Mouse (Mus musculus): Measurements from ENCODE around the gene Cacna2d3.

Gene Cacna2d3

DNA sequence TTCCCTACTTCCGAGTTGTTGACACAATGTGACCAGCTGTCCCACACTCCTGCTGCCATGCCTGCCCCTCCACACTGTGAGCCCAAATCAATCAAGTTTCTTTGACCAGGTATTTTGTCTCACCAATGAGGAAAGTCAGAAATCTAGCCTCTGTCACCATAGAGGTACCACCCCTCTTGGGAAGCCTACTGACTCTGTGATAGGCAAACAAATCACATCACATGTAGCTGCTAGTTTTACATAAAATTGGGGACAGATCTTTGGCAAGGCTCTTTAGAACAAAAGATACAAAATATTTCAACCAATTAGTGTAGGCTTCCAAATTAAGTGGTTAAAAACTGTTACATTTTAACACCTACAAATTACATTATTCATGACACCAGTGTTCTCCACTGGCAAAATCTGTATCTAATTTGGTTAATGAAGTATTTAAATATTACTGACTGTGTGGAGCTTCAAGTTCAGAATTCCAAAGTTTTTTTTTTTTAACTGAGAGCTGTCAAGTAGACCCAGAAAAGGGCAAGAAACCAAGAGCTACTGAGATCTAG, 788.8 kb downstream of the Cacna2d3 start:
- H3K36me3 ChIP-seq (ENCODE audit: insufficient read depth, low read length) = no peaks in the 10 kb centered on the region
- no peaks in the 10 kb centered on the region for H3K9me3 ChIP-seq (ENCODE audit: low read length)
- no peak overlapping the region for H3K4me3 ChIP-seq (replicated peaks; ENCODE audit: low read length)
- no peaks in the 10 kb centered on the region for H3K27me3 ChIP-seq (ENCODE audit: insufficient read depth, low read length)
- TF ChIP-seq CTCF (conservative IDR thresholded peaks at IDR 0.05; ENCODE audit: low read length) = no peak
- no peak for TF ChIP-seq NANOG (IDR thresholded peaks at IDR 0.05; ENCODE audit: borderline replicate concordance, low read length)
- no peak for TF ChIP-seq POU5F1 (IDR thresholded peaks at IDR 0.05; ENCODE audit: borderline replicate concordance, low read length)
- no peaks in the 10 kb centered on the region for H3K4me1 ChIP-seq (replicated peaks; ENCODE audit: low read depth, low read length)

DNA sequence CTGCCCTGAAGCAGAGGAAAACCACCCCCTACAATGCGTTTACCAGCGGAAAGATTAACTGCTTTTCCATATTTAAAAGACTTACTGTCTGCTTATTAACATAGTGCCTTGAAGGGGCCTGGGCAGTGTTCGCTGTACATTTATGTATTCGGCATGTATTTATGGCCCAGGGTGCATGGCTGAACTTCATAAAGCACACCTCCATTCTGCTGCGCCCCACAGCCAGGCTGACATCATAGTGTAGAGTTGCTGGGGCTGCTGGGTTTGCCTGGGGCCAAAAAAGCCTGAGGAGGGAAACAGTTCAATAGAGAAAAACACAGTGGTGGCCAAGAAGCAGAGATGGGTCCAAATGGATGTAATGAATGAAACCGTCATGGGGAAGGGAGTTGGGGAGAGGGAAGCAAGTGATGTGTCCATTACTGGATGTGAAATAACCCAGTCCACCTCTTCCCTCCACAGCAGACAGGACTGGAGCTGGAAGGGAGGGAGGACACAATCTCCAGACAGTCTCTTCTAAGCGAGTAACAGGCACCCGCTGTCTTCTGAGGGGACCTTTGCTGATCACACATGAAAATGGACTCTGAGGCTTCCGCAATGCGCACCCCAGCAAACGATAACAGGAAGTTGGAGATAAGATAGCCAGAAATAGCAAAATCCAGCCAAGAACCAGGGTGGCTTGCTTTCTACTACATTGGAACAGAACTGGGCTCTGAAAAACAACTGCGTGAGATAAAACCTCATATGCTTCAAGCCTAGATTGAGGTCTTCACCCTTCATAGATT, 798.3 kb downstream of the Cacna2d3 start:
- no peak for TF ChIP-seq POU5F1 (IDR thresholded peaks at IDR 0.05; ENCODE audit: borderline replicate concordance, low read length)
- Histone ChIP-seq H3K27me3 (ENCODE audit: insufficient read depth, low read length) (no peaks in the 10 kb centered on the region), H3K36me3 (ENCODE audit: insufficient read depth, low read length) (no peaks in the 10 kb centered on the region)

GRCm38 (mm10) chr14:28918871-28919270, 802.8 kb downstream of the Cacna2d3 start:
- TF ChIP-seq NANOG (IDR thresholded peaks at IDR 0.05; ENCODE audit: borderline replicate concordance, low read length) = no peak
- no peak for TF ChIP-seq POU5F1 (IDR thresholded peaks at IDR 0.05; ENCODE audit: borderline replicate concordance, low read length)
- TF ChIP-seq CTCF (conservative IDR thresholded peaks at IDR 0.05; ENCODE audit: low read length) = no peak
- Histone ChIP-seq H3K36me3 (ENCODE audit: insufficient read depth, low read length) (no peaks in the 10 kb centered on the region), H3K9me3 (ENCODE audit: low read length) (no peaks in the 10 kb centered on the region), H3K4me3 (replicated peaks; ENCODE audit: low read length) (no peak overlapping the region), H3K4me1 (replicated peaks; ENCODE audit: low read depth, low read length) (no peaks in the 10 kb centered on the region), H3K27me3 (ENCODE audit: insufficient read depth, low read length) (no peaks in the 10 kb centered on the region)

More for the DNA sequence above, 798.3 kb downstream of the Cacna2d3 start:
- H3K9me3 ChIP-seq (ENCODE audit: low read length) = no peaks in the 10 kb centered on the region
- no peak overlapping the region for H3K4me3 ChIP-seq (replicated peaks; ENCODE audit: low read length)
- no peaks in the 10 kb centered on the region for H3K4me1 ChIP-seq (replicated peaks; ENCODE audit: low read depth, low read length)

GRCm38 (mm10) chr14:28915004-28915403, 806.7 kb downstream of the Cacna2d3 start:
- no peaks in the 10 kb centered on the region for H3K4me1 ChIP-seq (replicated peaks; ENCODE audit: low read depth, low read length)
- H3K4me3 ChIP-seq (replicated peaks; ENCODE audit: low read length) = no peak overlapping the region
- H3K9me3 ChIP-seq (ENCODE audit: low read length) = no peaks in the 10 kb centered on the region
- TF ChIP-seq NANOG (IDR thresholded peaks at IDR 0.05; ENCODE audit: borderline replicate concordance, low read length) = no peak
- TF ChIP-seq POU5F1 (IDR thresholded peaks at IDR 0.05; ENCODE audit: borderline replicate concordance, low read length) = no peak
- TF ChIP-seq CTCF (conservative IDR thresholded peaks at IDR 0.05; ENCODE audit: low read length) = no peak
- no peaks in the 10 kb centered on the region for H3K36me3 ChIP-seq (ENCODE audit: insufficient read depth, low read length)
- H3K27me3 ChIP-seq (ENCODE audit: insufficient read depth, low read length) = no peaks in the 10 kb centered on the region

DNA sequence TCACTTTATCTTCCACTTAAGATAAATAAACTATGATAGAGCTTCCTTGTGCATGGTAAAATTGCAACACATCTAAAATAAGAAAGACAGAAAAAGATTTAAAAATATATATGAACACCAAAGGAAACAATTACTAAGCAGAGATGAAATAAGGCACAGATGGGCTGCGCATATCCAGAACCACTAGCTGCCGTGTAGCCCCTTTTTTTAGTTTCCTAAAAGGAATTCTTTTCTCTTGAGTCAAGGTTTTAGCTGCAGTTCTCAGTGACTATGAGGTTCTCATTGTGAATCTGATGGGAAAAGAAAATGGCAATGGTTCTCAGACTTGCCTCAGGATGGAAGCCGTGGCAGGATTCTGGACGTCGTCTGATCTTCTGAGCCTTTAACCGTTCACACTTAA, 814.0 kb downstream of the Cacna2d3 start:
- Histone ChIP-seq H3K4me3 (replicated peaks; ENCODE audit: low read length) (no peak overlapping the region), H3K9me3 (ENCODE audit: low read length) (no peaks in the 10 kb centered on the region), H3K36me3 (ENCODE audit: insufficient read depth, low read length) (no peaks in the 10 kb centered on the region)

DNA sequence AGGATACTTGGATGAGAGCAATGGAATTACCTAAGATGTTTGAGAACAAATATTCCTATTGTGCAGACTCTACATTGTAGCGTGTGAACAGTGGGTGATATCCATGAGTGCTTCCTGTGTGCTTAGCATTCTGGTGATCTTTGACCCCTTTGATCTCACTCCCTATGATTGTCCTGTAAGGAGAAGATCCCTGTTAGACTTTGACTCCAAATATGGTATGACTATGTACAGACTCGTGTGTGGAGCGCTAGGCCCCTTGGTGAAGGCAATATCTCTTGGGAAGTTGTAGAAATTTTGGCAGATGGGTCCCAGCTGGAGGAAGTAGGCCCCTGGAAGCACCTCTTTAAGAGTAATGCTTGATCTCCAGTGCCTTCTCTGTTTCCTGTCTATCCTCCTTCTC, 829.1 kb downstream of the Cacna2d3 start:
- no peaks in the 10 kb centered on the region for H3K4me1 ChIP-seq (replicated peaks; ENCODE audit: low read depth, low read length)
- no peak overlapping the region for H3K4me3 ChIP-seq (replicated peaks; ENCODE audit: low read length)
- no peak for TF ChIP-seq POU5F1 (IDR thresholded peaks at IDR 0.05; ENCODE audit: borderline replicate concordance, low read length)
- no peak for TF ChIP-seq CTCF (conservative IDR thresholded peaks at IDR 0.05; ENCODE audit: low read length)
- TF ChIP-seq NANOG (IDR thresholded peaks at IDR 0.05; ENCODE audit: borderline replicate concordance, low read length) = no peak
- H3K36me3 ChIP-seq (ENCODE audit: insufficient read depth, low read length) = no peaks in the 10 kb centered on the region
- H3K27me3 ChIP-seq (ENCODE audit: insufficient read depth, low read length) = no peaks in the 10 kb centered on the region
- no peaks in the 10 kb centered on the region for H3K9me3 ChIP-seq (ENCODE audit: low read length)

More for the DNA sequence above, 814.0 kb downstream of the Cacna2d3 start:
- Histone ChIP-seq H3K27me3 (ENCODE audit: insufficient read depth, low read length) (no peaks in the 10 kb centered on the region), H3K4me1 (replicated peaks; ENCODE audit: low read depth, low read length) (no peaks in the 10 kb centered on the region)
- TF ChIP-seq CTCF (conservative IDR thresholded peaks at IDR 0.05; ENCODE audit: low read length) = no peak

DNA sequence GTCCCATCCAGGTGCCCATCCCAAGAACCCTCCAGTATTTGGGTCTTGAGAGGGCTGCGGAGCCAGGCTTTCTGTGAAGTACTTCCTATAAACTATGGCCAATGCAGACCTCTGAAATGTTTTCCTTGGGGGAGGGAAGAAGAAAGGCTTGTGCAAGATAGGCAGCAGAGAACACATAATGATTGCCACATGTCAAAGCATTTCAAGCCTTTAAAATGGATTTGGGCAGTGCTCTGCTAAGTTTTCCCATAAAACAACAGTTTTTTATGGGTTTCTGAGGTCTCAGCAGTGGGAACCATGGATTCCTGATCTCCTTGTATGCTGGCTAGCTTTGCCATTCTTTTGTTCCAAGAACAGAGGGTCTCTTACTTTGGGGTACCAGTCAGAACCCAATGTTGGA, 834.3 kb downstream of the Cacna2d3 start:
- no peaks in the 10 kb centered on the region for H3K27me3 ChIP-seq (ENCODE audit: insufficient read depth, low read length)
- no peaks in the 10 kb centered on the region for H3K9me3 ChIP-seq (ENCODE audit: low read length)
- TF ChIP-seq NANOG (IDR thresholded peaks at IDR 0.05; ENCODE audit: borderline replicate concordance, low read length) = no peak
- no peak for TF ChIP-seq CTCF (conservative IDR thresholded peaks at IDR 0.05; ENCODE audit: low read length)
- no peak for TF ChIP-seq POU5F1 (IDR thresholded peaks at IDR 0.05; ENCODE audit: borderline replicate concordance, low read length)
- no peak overlapping the region for H3K4me3 ChIP-seq (replicated peaks; ENCODE audit: low read length)
- no peaks in the 10 kb centered on the region for H3K36me3 ChIP-seq (ENCODE audit: insufficient read depth, low read length)
- H3K4me1 ChIP-seq (replicated peaks; ENCODE audit: low read depth, low read length) = no peaks in the 10 kb centered on the region

GRCm38 (mm10) chr14:28886661-28887060, 835.0 kb downstream of the Cacna2d3 start:
- no peaks in the 10 kb centered on the region for H3K4me1 ChIP-seq (replicated peaks; ENCODE audit: low read depth, low read length)
- no peaks in the 10 kb centered on the region for H3K36me3 ChIP-seq (ENCODE audit: insufficient read depth, low read length)
- TF ChIP-seq NANOG (IDR thresholded peaks at IDR 0.05; ENCODE audit: borderline replicate concordance, low read length) (no peak), CTCF (conservative IDR thresholded peaks at IDR 0.05; ENCODE audit: low read length) (no peak), POU5F1 (IDR thresholded peaks at IDR 0.05; ENCODE audit: borderline replicate concordance, low read length) (no peak)
- H3K4me3 ChIP-seq (replicated peaks; ENCODE audit: low read length) = no peak overlapping the region
- H3K9me3 ChIP-seq (ENCODE audit: low read length) = no peaks in the 10 kb centered on the region
- no peaks in the 10 kb centered on the region for H3K27me3 ChIP-seq (ENCODE audit: insufficient read depth, low read length)

DNA sequence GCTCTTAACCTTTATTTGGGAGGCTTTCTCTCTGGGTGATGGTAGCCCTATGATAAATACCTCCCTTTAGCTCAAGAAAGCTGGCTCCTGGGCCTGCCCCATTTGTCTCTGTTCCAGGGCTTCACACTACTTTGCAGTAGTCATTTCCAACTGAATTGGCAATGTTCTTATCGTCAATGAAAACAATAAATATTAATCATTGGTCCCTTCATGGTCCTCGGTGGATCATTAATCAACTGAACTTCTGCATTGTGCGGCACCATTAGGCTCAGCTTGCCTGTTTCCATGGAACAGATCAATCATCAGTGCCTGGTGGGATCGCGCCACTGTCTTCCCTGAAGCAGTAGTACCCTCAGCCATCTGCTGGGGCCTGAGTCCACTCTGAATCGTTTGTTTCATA, 850.7 kb downstream of the Cacna2d3 start:
- no peaks in the 10 kb centered on the region for H3K4me1 ChIP-seq (replicated peaks; ENCODE audit: low read depth, low read length)
- H3K36me3 ChIP-seq (ENCODE audit: insufficient read depth, low read length) = no peaks in the 10 kb centered on the region
- H3K4me3 ChIP-seq (replicated peaks; ENCODE audit: low read length) = no peak overlapping the region
- peaks cover 11% of the 10 kb centered on the region; the same call in 1 of the 2 replicates for H3K9me3 ChIP-seq (ENCODE audit: low read length)
- no peak for TF ChIP-seq CTCF (conservative IDR thresholded peaks at IDR 0.05; ENCODE audit: low read length)
- no peak for TF ChIP-seq NANOG (IDR thresholded peaks at IDR 0.05; ENCODE audit: borderline replicate concordance, low read length)
- TF ChIP-seq POU5F1 (IDR thresholded peaks at IDR 0.05; ENCODE audit: borderline replicate concordance, low read length) = no peak
- H3K27me3 ChIP-seq (ENCODE audit: insufficient read depth, low read length) = no peaks in the 10 kb centered on the region

Measured in E14TG2a.4 (cell line).